In genomic region chr13:21779767-21780731, GRCm38 (mm10) we compare ENCODE assay signal across 8 mouse cellular contexts. TPM values are rescaled to one million over a fixed set of nuclear protein-coding genes. Genes with fewer than 3 reads are reported as not detected.
DNase-seq lines count a peak whose midpoint lies in the region; ATAC-seq and TF ChIP-seq lines count a peak whose summit lies in the region.

Hist1h1b (minus strand) TSS chr13:21780625.

- H3K36me3 ChIP-seq in ES-Bruce4 (ENCODE audit: control insufficient read depth, insufficient read depth, low read length, poor library complexity, severe bottlenecking), result no peaks in the 10 kb centered on the region
- H3K36me3 ChIP-seq in forebrain, embryonic 10.5 days (replicated peaks), result no peaks in the 10 kb centered on the region
- H3K36me3 ChIP-seq in heart, embryonic 15.5 days, result no peaks in the 10 kb centered on the region
- H3K36me3 ChIP-seq in lung, postnatal 0 days (ENCODE audit: insufficient read depth, low read length), result no peaks in the 10 kb centered on the region

- peak within 1 kb of the TSS; percentile 93 for H3K4me2 ChIP-seq in heart, embryonic 15.5 days
- peak within 1 kb of the TSS; percentile 95 for H3K4me2 ChIP-seq in lung, postnatal 0 days (replicated peaks; ENCODE audit: low read depth, low read length)

- peak within 1 kb of the TSS; percentile 88 for H3K9ac ChIP-seq in ES-Bruce4 (ENCODE audit: low read depth, poor library complexity, severe bottlenecking)
- peak within 1 kb of the TSS; percentile 72 for H3K9ac ChIP-seq in heart, embryonic 15.5 days
- peak within 1 kb of the TSS; percentile 63 for H3K9ac ChIP-seq in lung, postnatal 0 days (replicated peaks; ENCODE audit: low read depth)

- under 1% methylated on average over 44 of the region's 44 CpGs for WGBS in forebrain, embryonic 10.5 days
- WGBS in heart, embryonic 15.5 days, result under 1% methylated on average over 44 of the region's 44 CpGs
- under 1% methylated on average over 44 of the region's 44 CpGs for WGBS in lung, postnatal 0 days

- peak; percentile 65 for DNase-seq in c-Kit-positive CD71-negative TER-119-negative erythroid progenitor cells, embryonic 14.5 days (ENCODE audit: low read depth)
- DNase-seq in forebrain, embryonic 10.5 days (ENCODE audit: extremely low spot score, low spot score), result peak; percentile 83
- DNase-seq in layer of hippocampus, adult 2 months (ENCODE audit: low spot score in 2 of 2), result peak; percentile 23 to 49
- peak; percentile 72 for DNase-seq in lung, postnatal 0 days (ENCODE audit: low spot score)
- peak; percentile 57 for DNase-seq in ovary, adult 18-20 months (ENCODE audit: low spot score)
- DNase-seq in thymus, postnatal 0 days (ENCODE audit: low spot score), result peak; percentile 88

- peaks cover 2% of the 10 kb centered on the region for H3K4me1 ChIP-seq in ES-Bruce4 (ENCODE audit: control insufficient read depth, insufficient read depth, low read length)
- peaks cover 55% of the 10 kb centered on the region for H3K4me1 ChIP-seq in forebrain, embryonic 10.5 days
- H3K4me1 ChIP-seq in heart, embryonic 15.5 days (replicated peaks), result peaks cover 30% of the 10 kb centered on the region
- peaks cover 10% of the 10 kb centered on the region; the same call in 1 of the 2 replicates for H3K4me1 ChIP-seq in lung, postnatal 0 days (ENCODE audit: insufficient read depth, low read depth, low read length)

- H3K27me3 ChIP-seq in ES-Bruce4 (ENCODE audit: control insufficient read depth, insufficient read depth, low read length, poor library complexity, severe bottlenecking), result no peaks in the 10 kb centered on the region
- H3K27me3 ChIP-seq in forebrain, embryonic 10.5 days (ENCODE audit: poor library complexity, severe bottlenecking), result no peaks in the 10 kb centered on the region
- no peaks in the 10 kb centered on the region for H3K27me3 ChIP-seq in heart, embryonic 15.5 days
- H3K27me3 ChIP-seq in lung, postnatal 0 days (replicated peaks; ENCODE audit: insufficient read depth, low read length), result no peaks in the 10 kb centered on the region

- no peaks in the 10 kb centered on the region for H3K9me3 ChIP-seq in ES-Bruce4 (replicated peaks; ENCODE audit: control insufficient read depth, insufficient read depth, low read length, poor library complexity, severe bottlenecking)
- H3K9me3 ChIP-seq in forebrain, embryonic 10.5 days, result no peaks in the 10 kb centered on the region
- H3K9me3 ChIP-seq in heart, embryonic 15.5 days (replicated peaks), result no peaks in the 10 kb centered on the region
- no peaks in the 10 kb centered on the region for H3K9me3 ChIP-seq in lung, postnatal 0 days (ENCODE audit: low read length)

- peak; percentile 92 for TF ChIP-seq POLR2A in ES-Bruce4 (IDR thresholded peaks at IDR 0.05; ENCODE audit: insufficient read depth, low read length)

- TF ChIP-seq EP300 in ES-Bruce4 (IDR thresholded peaks at IDR 0.05; ENCODE audit: insufficient read depth, low read depth, low read length), result no peak
- no peak for TF ChIP-seq EP300 in lung, postnatal 0 days (IDR thresholded peaks at IDR 0.05)

- ATAC-seq in heart, embryonic 15.5 days (replicated peaks; ENCODE audit: insufficient number of reproducible peaks, insufficient read depth, low FRiP score, low read depth), result peak; percentile 52
- ATAC-seq in lung, postnatal 0 days, result peak; percentile 34

- TF ChIP-seq CTCF in ES-Bruce4 (IDR thresholded peaks at IDR 0.05; ENCODE audit: low read depth, low read length), result no peak
- TF ChIP-seq CTCF in layer of hippocampus, adult 2 months (conservative IDR thresholded peaks at IDR 0.05), result no peak
- TF ChIP-seq CTCF in lung, postnatal 0 days (IDR thresholded peaks at IDR 0.05), result no peak

- H3K27ac ChIP-seq in ES-Bruce4 (ENCODE audit: insufficient read depth, low read length), result peak within 1 kb of the TSS; percentile 93
- H3K27ac ChIP-seq in forebrain, embryonic 10.5 days, result peak within 1 kb of the TSS; percentile 99
- H3K27ac ChIP-seq in heart, embryonic 15.5 days, result peak within 1 kb of the TSS; percentile 89
- peak within 1 kb of the TSS; percentile 80 for H3K27ac ChIP-seq in layer of hippocampus, adult 2 months
- peak within 1 kb of the TSS; percentile 86 for H3K27ac ChIP-seq in lung, postnatal 0 days (ENCODE audit: low read length)

- H3K4me3 ChIP-seq in ES-Bruce4 (ENCODE audit: low read depth, low read length), result peak within 1 kb of the TSS; percentile 78
- peak within 1 kb of the TSS; percentile 77 for H3K4me3 ChIP-seq in forebrain, embryonic 10.5 days
- H3K4me3 ChIP-seq in heart, embryonic 15.5 days, result peak within 1 kb of the TSS; percentile 64
- H3K4me3 ChIP-seq in layer of hippocampus, adult 2 months, result peak within 1 kb of the TSS; percentile 64
- peak within 1 kb of the TSS; percentile 52 for H3K4me3 ChIP-seq in lung, postnatal 0 days (ENCODE audit: low read depth, low read length)

RNA-seq across cellular contexts. Expression of gene Hist1h1b, which starts in this region (rescaled TPM):
- polyA plus RNA-seq in ES-Bruce4 (2011; ENCODE audit: insufficient read depth, insufficient read length, low read depth, missing spikeins), result 7.4 and 9.2 TPM in 2 replicates
- 37.0 and 43.0 TPM in 2 replicates for polyA plus RNA-seq in forebrain, embryonic 10.5 days (2016; fragmentation: Nextera tagmentation; extraction: Ambion mirVana)
- 8.6 and 10.7 TPM in 2 replicates for polyA plus RNA-seq in heart, embryonic 15.5 days (2015; fragmentation: Nextera tagmentation; extraction: Ambion mirVana)
- total RNA-seq in layer of hippocampus, adult 2 months (2021), result 1 to 10 TPM; 6.3 to 8.1 TPM
- 1.4 and 2.4 TPM in 2 replicates for polyA plus RNA-seq in lung, postnatal 0 days (2015; fragmentation: Nextera tagmentation; extraction: Ambion mirVana)
- 71.7 and 80.7 TPM in 2 replicates for polyA plus RNA-seq in thymus, postnatal 0 days (2015; fragmentation: Nextera tagmentation; extraction: Ambion mirVana)

Comparison
In these comparisons a context has a peak if more than half of its experiments do, and no peak if none do; other contexts are left out.
1. Peak in every context shown above with its lines: DNase-seq, ATAC-seq, H3K4me3 ChIP-seq and H3K27ac ChIP-seq.
2. DNase-seq: peak in every context shown above with its lines; median percentile 88 in thymus, postnatal 0 days; 83 in forebrain, embryonic 10.5 days; 72 in lung, postnatal 0 days; 65 in c-Kit-positive CD71-negative TER-119-negative erythroid progenitor cells, embryonic 14.5 days; 57 in ovary, adult 18-20 months; 36 in layer of hippocampus, adult 2 months.